Mouse (Mus musculus) liver, postnatal 0 days (tissue): ENCODE data around the gene Srpk2. TPM values are rescaled to one million over a fixed set of nuclear protein-coding genes. Genes with fewer than 3 reads are reported as not detected.
"Not testable (repeated sequence)": the region's sequence is repeated elsewhere in the genome, so short reads cannot be mapped to it uniquely, and the experiment has no call there.

Experiments
- ATAC-seq: fragments of 200-750 bp; cut with Nextera tagmentation; 2 replicates; pipeline ENCODE4 v1.8.0; 2017; ENCODE audit warnings: mild to moderate bottlenecking, moderate library complexity
- DNase-seq: peaks from one replicate; pipeline ENCODE4 v3.0.0-alpha.2; 2016
- H3K27ac ChIP-seq: fragments of 300-500 bp; sonication (generic); 2 replicates; pipeline ENCODE4 v1.5.1; 2014; ENCODE audit warnings: antibody characterized with exemption, moderate library complexity, mild to moderate bottlenecking, low read depth
- H3K27me3 ChIP-seq: fragments of 300-500 bp; sonication (generic); 2 replicates; pipeline ENCODE4 v1.6.1; 2014; ENCODE audit warnings: low read length, control low read depth, mixed read lengths; ENCODE audit not compliant: insufficient read depth
- H3K36me3 ChIP-seq: fragments of 300-500 bp; sonication (generic); replicated peaks from 2 replicates; pipeline ENCODE4 v1.6.1; 2014; ENCODE audit warnings: mild to moderate bottlenecking, control low read depth, low read length, moderate library complexity, mixed read lengths; ENCODE audit not compliant: insufficient read depth
- H3K4me1 ChIP-seq: fragments of 300-500 bp; sonication (generic); 2 replicates; pipeline ENCODE4 v1.6.1; 2014; ENCODE audit warnings: antibody characterized with exemption, mild to moderate bottlenecking, control low read depth; ENCODE audit not compliant: insufficient read depth
- H3K4me2 ChIP-seq: fragments of 300-500 bp; sonication (generic); 2 replicates; pipeline ENCODE4 v1.6.1; 2014; ENCODE audit warnings: low read depth, mild to moderate bottlenecking, low read length, moderate library complexity, mixed read lengths
- H3K4me3 ChIP-seq: fragments of 300-500 bp; sonication (generic); 2 replicates; pipeline ENCODE4 v1.5.1; 2014; ENCODE audit warnings: low read depth, low read length
- H3K9ac ChIP-seq: fragments of 300-500 bp; sonication (generic); replicated peaks from 2 replicates; pipeline ENCODE4 v1.6.1; 2014; ENCODE audit warnings: mild to moderate bottlenecking, moderate library complexity
- H3K9me3 ChIP-seq: fragments of 300-500 bp; sonication (generic); 2 replicates; pipeline ENCODE4 v1.6.1; 2016; ENCODE audit warnings: mild to moderate bottlenecking, control low read depth, low read length, mixed read lengths
- CTCF ChIP-seq: sonication (generic); IDR thresholded peaks from 2 replicates; pipeline ENCODE4 v1.5.1; 2016; ENCODE audit warnings: antibody characterized with exemption, low read depth
- EP300 ChIP-seq: IDR thresholded peaks from 2 replicates; pipeline ENCODE4 v1.6.1; 2016; ENCODE audit warnings: antibody characterized with exemption, low read depth, mild to moderate bottlenecking
- WGBS: fragments of 180-500 bp; shearing (Covaris S2); extraction: QIAGEN DNeasy Blood & Tissue Kit; methylation state at CpG from one replicate; pipeline ENCODE4 v1.1.7; 2014; ENCODE audit not compliant: insufficient replicate concordance; 5-methylcytosine and 5-hydroxymethylcytosine counted together
- polyA plus RNA-seq: library from polyadenylated mRNA; unstranded; fragments of >200 nt; fragmentation: Nextera tagmentation; extraction: Ambion mirVana; gene quantifications from 2 replicates; pipeline ENCODE4 v1.2.1, GENCODE M21; 2015

Srpk2 gene
- polyA plus RNA-seq, 1 experiment from 2014 or later = 10.9 TPM

- Histone ChIP-seq H3K4me3 (peak overlapping the region; percentile 59), H3K27ac (0 out of 2 replicates have a peak overlapping the region, but pooled peaks have one; percentile 17), H3K36me3 (peaks cover 5% of the 10 kb centered on the region; the same call in 1 of the 2 replicates), H3K9me3 (peaks cover 4% of the 10 kb centered on the region), H3K4me2 (peak overlapping the region; percentile 82), H3K4me1 (no peaks in the 10 kb centered on the region), H3K27me3 (no peaks in the 10 kb centered on the region), H3K9ac (peak overlapping the region; percentile 59)
- WGBS = 6% methylated on average over 46 of the region's 60 CpGs
- ATAC-seq (peak; percentile 98), DNase-seq (peak; percentile 72)
- no peak for TF ChIP-seq EP300
- TF ChIP-seq CTCF = peak; percentile 60
These were observed 27.9 kb upstream of the Srpk2 start for GRCm38 (mm10) chr5:23712130-23713001.

GRCm38 (mm10) chr5:23711671-23712129 is 27.3 kb upstream of the Srpk2 start:
- ATAC-seq = peak; percentile 13; the same call in 1 of the 2 replicates
- peak; percentile 27 for TF ChIP-seq CTCF
- Histone ChIP-seq H3K4me3 (peak overlapping the region; percentile 59), H3K4me2 (peak overlapping the region; percentile 82), H3K9ac (peak overlapping the region; percentile 59)
- H3K27me3 ChIP-seq, H3K27ac ChIP-seq, DNase-seq, H3K4me1 ChIP-seq, H3K36me3 ChIP-seq, H3K9me3 ChIP-seq: not testable (repeated sequence)
- WGBS = 45% methylated on average over 6 of the region's 6 CpGs

GRCm38 (mm10) chr5:23711244-23711643 is 26.8 kb upstream of the Srpk2 start:
- DNase-seq (no peak), ATAC-seq (no peak)
- WGBS = 93% methylated on average over 4 of the region's 4 CpGs
- H3K9ac ChIP-seq = no peak overlapping the region
- no peak overlapping the region for H3K4me2 ChIP-seq
- H3K4me1 ChIP-seq = no peaks in the 10 kb centered on the region
- H3K36me3 ChIP-seq = peaks cover 5% of the 10 kb centered on the region; the same call in 1 of the 2 replicates
- H3K27me3 ChIP-seq = no peaks in the 10 kb centered on the region
- no peak overlapping the region for H3K27ac ChIP-seq
- no peak overlapping the region for H3K4me3 ChIP-seq
- H3K9me3 ChIP-seq = peaks cover 7% of the 10 kb centered on the region
- TF ChIP-seq CTCF (no peak), EP300 (no peak)

- Histone ChIP-seq H3K27ac (no peak overlapping the region), H3K4me2 (no peak overlapping the region), H3K4me3 (no peak overlapping the region), H3K4me1 (no peaks in the 10 kb centered on the region), H3K27me3 (no peaks in the 10 kb centered on the region), H3K9me3 (peaks cover 7% of the 10 kb centered on the region), H3K36me3 (peaks cover 5% of the 10 kb centered on the region; the same call in 1 of the 2 replicates), H3K9ac (no peak overlapping the region)
- ATAC-seq (no peak), DNase-seq (no peak)
- 92% methylated on average over 1 of the region's 1 CpGs for WGBS
- TF ChIP-seq CTCF = no peak
- no peak for TF ChIP-seq EP300
These were observed 25.2 kb upstream of the Srpk2 start for GRCm38 (mm10) chr5:23709661-23710060.

GRCm38 (mm10) chr5:23706601-23707597 is 22.5 kb upstream of the Srpk2 start:
- H3K27me3 ChIP-seq, ATAC-seq, H3K27ac ChIP-seq, H3K4me3 ChIP-seq, DNase-seq, H3K4me1 ChIP-seq, H3K4me2 ChIP-seq, H3K9ac ChIP-seq: not testable (repeated sequence)
- H3K9me3 ChIP-seq = peaks cover 18% of the 10 kb centered on the region
- 91% methylated on average over 31 of the region's 34 CpGs for WGBS
- peaks cover 15% of the 10 kb centered on the region for H3K36me3 ChIP-seq

GRCm38 (mm10) chr5:23697457-23697856 is 13.0 kb upstream of the Srpk2 start:
- Histone ChIP-seq H3K4me2 (no peak overlapping the region), H3K9me3 (peaks cover 17% of the 10 kb centered on the region), H3K27me3 (no peaks in the 10 kb centered on the region), H3K4me3 (no peak overlapping the region), H3K4me1 (no peaks in the 10 kb centered on the region), H3K9ac (no peak overlapping the region), H3K27ac (no peak overlapping the region), H3K36me3 (no peaks in the 10 kb centered on the region)
- DNase-seq (no peak), ATAC-seq (no peak)
- WGBS = 81% methylated on average over 1 of the region's 1 CpGs
- TF ChIP-seq CTCF = no peak
- TF ChIP-seq EP300 = no peak
